Mouse (Mus musculus): ENCODE results near the gene Ttll12. TPM values are rescaled to one million over a fixed set of nuclear protein-coding genes. Genes with fewer than 3 reads are reported as not detected.

The Ttll12 gene
- polyA plus RNA-seq, 1 experiment, result 26.1 TPM

DNA sequence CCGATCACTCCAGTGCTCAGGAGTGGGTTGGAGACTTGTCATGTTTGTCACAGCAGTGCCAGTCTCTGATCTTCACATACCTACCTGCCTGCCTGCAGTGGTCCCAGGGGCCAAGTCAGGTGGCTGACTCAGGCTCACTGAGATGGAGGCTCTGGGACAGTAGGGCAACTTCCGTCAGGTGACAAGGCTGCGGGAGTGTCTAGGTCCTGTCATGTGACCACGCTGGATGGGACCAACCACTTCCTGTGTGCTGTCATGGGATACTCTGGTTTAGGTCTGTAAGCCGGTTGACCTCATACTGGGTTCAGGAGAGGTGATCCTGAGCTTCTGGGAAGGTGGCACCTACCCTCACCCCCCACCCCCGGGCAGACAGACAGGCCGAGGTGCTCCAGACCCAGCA, 48.9 kb downstream of the Ttll12 start:
- Histone ChIP-seq H3K27ac (ENCODE audit: insufficient read depth, low read length) (no peak overlapping the region), H3K4me3 (ENCODE audit: insufficient read depth, low read length) (no peak overlapping the region), H3K4me1 (ENCODE audit: control insufficient read depth, insufficient read depth, low read length) (no peaks in the 10 kb centered on the region)
- no peak for TF ChIP-seq CTCF (IDR thresholded peaks at IDR 0.05; ENCODE audit: borderline replicate concordance, insufficient read depth, low read length)
- no peak for TF ChIP-seq POLR2A (IDR thresholded peaks at IDR 0.05; ENCODE audit: low read depth, low read length)

DNA sequence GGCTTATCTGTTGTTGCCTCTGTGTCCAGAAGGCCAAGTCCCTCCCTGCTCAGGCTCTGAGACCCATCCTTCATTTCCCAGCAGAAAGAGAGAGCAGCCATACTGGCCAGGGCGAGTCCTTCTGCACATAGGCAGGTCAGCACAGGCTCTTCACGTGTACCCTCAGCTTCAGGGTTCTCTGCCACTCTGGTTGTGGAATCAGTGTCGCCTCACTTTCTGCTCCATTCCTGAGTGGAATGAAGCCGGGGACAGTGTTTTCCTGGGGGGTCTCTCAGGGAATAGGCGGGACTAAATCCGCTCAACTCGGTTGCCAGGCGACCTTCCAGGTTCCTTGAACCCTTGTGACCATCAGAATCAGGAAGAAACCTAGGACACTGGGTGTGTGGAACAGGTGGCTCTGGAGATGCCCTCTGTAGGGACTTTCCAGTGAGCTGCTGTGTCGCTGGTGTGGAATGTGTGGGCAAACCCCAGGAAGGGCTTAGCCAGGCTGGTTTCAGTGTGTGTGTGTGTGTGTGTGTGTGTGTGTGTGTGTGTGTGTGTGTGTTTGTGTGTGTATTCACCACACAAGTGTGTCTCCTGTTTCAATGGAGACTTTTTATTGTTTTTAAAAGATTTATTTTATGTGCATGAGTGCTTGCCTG, 53.2 kb downstream of the Ttll12 start:
- Histone ChIP-seq H3K4me1 (ENCODE audit: control insufficient read depth, insufficient read depth, low read length) (no peaks in the 10 kb centered on the region), H3K4me3 (ENCODE audit: insufficient read depth, low read length) (no peak overlapping the region), H3K27ac (ENCODE audit: insufficient read depth, low read length) (no peak overlapping the region)
- TF ChIP-seq CTCF (IDR thresholded peaks at IDR 0.05; ENCODE audit: borderline replicate concordance, insufficient read depth, low read length) (no peak), POLR2A (IDR thresholded peaks at IDR 0.05; ENCODE audit: low read depth, low read length) (no peak)

DNA sequence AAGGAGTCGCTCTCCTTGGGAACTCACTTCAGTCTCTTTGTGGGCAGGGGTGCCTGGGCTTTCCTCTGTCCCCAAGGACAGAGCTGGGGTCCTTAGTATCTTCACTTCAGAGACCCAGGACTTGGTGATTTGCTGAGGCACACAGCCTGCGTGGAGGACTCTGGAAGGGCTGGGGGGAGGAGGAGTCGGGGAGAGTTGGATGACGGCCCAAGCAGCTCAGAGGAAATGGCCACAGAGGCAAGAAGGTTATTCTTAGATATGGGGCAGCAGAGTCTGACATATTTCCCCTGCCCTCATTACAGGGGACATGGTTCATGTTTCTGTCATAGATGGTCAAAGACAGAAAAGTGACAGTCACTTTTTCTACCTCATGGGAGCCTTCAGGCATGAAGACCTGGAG, 55.1 kb downstream of the Ttll12 start:
- H3K4me1 ChIP-seq (ENCODE audit: control insufficient read depth, insufficient read depth, low read length), result no peaks in the 10 kb centered on the region
- TF ChIP-seq CTCF (IDR thresholded peaks at IDR 0.05; ENCODE audit: borderline replicate concordance, insufficient read depth, low read length) (no peak), POLR2A (IDR thresholded peaks at IDR 0.05; ENCODE audit: low read depth, low read length) (no peak)
- no peak overlapping the region for H3K4me3 ChIP-seq (ENCODE audit: insufficient read depth, low read length)
- no peak overlapping the region for H3K27ac ChIP-seq (ENCODE audit: insufficient read depth, low read length)

DNA sequence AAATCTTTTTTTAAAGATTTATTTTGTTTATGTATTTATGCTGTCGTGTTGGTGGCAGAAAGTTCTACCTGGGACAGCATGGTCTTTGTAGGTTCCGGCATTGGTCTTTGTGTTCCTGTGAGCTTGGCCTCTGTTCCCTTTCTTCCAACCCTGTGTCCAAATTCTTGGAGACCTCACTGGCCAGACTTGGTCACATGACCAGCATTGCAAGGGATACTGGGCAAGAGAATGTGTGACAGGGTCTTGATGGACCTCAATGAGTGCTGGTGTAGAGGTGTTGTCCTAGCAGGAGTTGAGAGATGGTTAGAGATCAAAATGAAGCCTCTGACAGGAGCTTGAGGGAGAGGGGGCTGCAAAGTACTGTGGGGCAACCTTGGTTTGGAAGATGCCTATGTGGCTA, 56.1 kb downstream of the Ttll12 start:
- Histone ChIP-seq H3K27ac (ENCODE audit: insufficient read depth, low read length) (no peak overlapping the region), H3K4me1 (ENCODE audit: control insufficient read depth, insufficient read depth, low read length) (no peaks in the 10 kb centered on the region), H3K4me3 (ENCODE audit: insufficient read depth, low read length) (no peak overlapping the region)
- TF ChIP-seq POLR2A (IDR thresholded peaks at IDR 0.05; ENCODE audit: low read depth, low read length) (no peak), CTCF (IDR thresholded peaks at IDR 0.05; ENCODE audit: borderline replicate concordance, insufficient read depth, low read length) (no peak)

DNA sequence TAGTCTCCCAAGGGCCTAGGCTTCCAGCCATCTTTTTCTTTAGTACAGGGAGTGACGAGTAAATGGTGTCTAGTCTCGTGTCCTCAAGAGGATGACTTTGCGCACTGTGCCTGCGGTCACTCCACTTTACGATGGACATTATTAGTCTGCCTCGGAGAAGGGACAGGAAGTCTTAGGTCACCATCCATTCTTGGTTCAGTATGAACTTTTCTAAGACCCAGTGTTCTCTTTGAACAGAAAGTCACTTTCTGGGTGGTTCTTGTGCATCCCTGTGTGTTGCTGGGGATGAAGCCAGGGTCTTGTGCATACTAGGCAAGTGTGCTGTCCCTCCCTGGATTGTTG, 59.1 kb downstream of the Ttll12 start:
- TF ChIP-seq POLR2A (IDR thresholded peaks at IDR 0.05; ENCODE audit: low read depth, low read length) (no peak), CTCF (IDR thresholded peaks at IDR 0.05; ENCODE audit: borderline replicate concordance, insufficient read depth, low read length) (no peak)
- Histone ChIP-seq H3K4me3 (ENCODE audit: insufficient read depth, low read length) (no peak overlapping the region), H3K4me1 (ENCODE audit: control insufficient read depth, insufficient read depth, low read length) (no peaks in the 10 kb centered on the region), H3K27ac (ENCODE audit: insufficient read depth, low read length) (no peak overlapping the region)

DNA sequence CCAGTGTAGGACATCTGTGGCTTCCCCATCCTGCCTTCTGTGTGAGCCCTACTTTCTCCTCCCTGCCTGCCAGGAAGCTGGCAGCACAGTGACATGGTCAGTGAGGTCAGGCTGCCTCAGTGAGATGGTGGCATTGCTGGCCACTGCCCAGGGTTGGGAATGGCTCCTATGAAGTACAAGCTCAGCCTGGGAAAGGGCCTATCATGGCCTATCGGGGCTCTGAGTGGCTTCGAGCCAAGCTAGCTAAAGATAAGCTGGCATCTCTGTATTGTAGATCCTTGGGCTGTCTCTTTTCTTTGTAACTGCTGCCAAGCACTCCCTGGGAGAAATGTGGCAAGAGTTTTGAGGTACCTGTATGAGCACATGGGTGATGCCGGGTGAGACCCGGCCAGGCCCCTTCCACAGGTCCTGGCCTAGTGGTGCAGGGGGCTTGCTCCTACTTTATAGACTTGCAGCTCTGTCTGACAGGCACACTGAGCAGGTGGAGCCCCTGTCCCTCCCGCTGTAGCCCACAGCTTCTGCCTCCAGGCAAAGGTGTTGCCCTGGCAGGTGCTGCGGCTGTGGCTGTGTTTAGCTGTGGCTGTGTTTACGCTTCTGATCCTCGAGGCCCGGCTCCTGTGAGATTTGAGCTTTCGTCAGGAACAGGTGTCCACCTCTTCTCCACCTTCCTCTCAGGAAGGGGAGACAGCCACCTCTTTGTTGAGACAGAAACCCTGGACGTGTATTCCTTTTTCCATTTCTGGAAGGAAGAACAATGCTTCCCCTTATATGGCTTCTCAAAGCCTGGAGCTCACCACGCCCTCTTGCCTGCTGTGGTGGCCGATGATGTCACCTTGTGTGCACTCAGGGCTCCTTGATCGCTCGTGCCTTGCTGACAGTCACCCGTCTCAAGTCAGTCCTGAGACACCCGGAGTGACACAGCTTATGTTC, 59.7 kb downstream of the Ttll12 start:
- no peak overlapping the region for H3K27ac ChIP-seq (ENCODE audit: insufficient read depth, low read length)
- H3K4me3 ChIP-seq (ENCODE audit: insufficient read depth, low read length), result no peak overlapping the region
- no peak for TF ChIP-seq POLR2A (IDR thresholded peaks at IDR 0.05; ENCODE audit: low read depth, low read length)
- TF ChIP-seq CTCF (IDR thresholded peaks at IDR 0.05; ENCODE audit: borderline replicate concordance, insufficient read depth, low read length), result no peak
- no peaks in the 10 kb centered on the region for H3K4me1 ChIP-seq (ENCODE audit: control insufficient read depth, insufficient read depth, low read length)

DNA sequence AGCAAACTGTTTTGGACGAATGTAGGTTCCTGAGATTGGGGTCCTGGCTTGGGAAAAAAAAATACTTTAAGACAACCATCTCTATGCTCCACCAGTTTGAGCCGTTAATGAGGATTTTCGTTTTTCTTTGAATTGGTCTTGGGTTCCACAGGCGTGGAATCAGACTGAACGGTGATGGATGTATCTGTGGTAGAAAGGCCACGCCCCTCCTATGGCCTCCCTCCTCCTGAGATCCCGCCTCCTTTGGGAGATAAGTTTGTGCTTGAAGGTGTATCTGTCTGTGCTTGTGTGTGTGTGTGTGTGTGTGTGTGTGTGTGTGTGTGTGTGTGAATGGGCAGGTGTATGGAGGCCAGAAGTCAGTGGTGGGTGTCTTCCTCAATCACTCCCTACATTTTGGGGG, 62.4 kb downstream of the Ttll12 start:
- Histone ChIP-seq H3K27ac (ENCODE audit: insufficient read depth, low read length) (no peak overlapping the region), H3K4me3 (ENCODE audit: insufficient read depth, low read length) (no peak overlapping the region), H3K4me1 (ENCODE audit: control insufficient read depth, insufficient read depth, low read length) (no peaks in the 10 kb centered on the region)
- TF ChIP-seq POLR2A (IDR thresholded peaks at IDR 0.05; ENCODE audit: low read depth, low read length) (no peak), CTCF (IDR thresholded peaks at IDR 0.05; ENCODE audit: borderline replicate concordance, insufficient read depth, low read length) (no peak)

DNA sequence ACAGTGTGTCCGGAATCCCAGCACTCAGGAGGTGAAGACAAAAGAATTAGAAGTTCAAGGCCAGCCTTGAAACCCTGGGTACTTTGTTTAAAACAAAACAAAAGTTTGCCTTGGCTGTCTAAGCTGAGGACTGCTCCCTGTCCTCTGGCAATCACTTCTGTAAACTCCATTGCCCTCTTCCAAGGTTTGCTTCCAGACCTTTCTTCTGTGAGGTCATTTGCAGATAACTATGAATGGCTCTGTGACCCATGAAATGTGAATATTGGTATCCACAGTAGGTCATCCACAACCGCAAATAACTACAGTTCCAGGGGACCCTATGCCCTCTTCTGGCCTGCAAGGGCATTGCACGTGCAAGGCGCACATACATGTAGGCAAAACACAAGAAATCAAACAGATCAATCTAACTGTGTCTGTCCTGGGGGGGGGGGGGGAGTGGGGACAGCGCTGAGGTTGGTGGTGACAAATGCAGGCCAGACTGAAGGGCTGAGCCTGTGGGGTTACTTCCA, 62.9 kb downstream of the Ttll12 start:
- Histone ChIP-seq H3K4me3 (ENCODE audit: insufficient read depth, low read length) (no peak overlapping the region), H3K27ac (ENCODE audit: insufficient read depth, low read length) (no peak overlapping the region), H3K4me1 (ENCODE audit: control insufficient read depth, insufficient read depth, low read length) (no peaks in the 10 kb centered on the region)
- TF ChIP-seq CTCF (IDR thresholded peaks at IDR 0.05; ENCODE audit: borderline replicate concordance, insufficient read depth, low read length), result no peak
- no peak for TF ChIP-seq POLR2A (IDR thresholded peaks at IDR 0.05; ENCODE audit: low read depth, low read length)

DNA sequence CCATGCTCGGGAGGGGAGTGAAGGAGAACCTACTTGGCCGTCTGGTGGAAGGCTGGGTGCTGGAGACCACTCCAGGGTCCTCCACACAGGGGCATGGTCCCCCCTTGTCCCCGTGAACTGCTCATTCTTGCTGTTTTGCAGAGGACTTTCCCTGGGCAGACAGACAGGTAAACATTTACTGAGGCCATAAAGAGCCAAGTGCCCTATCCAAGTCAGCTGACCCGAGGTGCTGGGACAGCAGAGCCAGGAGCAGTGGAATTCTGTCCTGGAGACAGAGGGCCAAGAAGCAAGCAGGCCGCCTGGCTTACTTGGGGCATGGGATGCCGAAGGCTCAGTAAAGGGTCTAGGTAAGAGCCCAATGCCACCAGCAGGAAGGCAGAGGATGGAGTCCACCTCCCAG, 64.3 kb downstream of the Ttll12 start:
- H3K27ac ChIP-seq (ENCODE audit: insufficient read depth, low read length), result no peak overlapping the region

DNA sequence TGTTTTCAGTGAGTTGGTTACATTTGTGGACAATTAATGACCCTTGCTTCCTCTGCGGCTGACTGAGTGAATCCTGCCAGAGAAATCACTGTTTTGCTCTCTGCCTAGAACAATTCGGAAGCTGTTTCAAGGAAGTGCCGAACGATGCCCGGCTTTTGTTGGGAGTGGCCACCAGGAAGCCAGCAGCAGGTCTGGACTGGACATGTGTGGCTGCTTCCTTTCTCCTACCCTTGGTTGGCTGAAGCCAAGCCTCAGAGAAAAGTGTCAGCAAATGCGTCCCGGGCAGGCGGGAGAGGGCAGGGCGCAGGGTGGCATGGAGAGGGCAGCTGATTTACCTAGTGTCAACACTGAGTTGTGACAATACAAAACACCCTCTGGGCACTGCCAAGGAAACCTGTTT, 64.7 kb downstream of the Ttll12 start:
- Histone ChIP-seq H3K4me3 (ENCODE audit: insufficient read depth, low read length) (no peak overlapping the region), H3K4me1 (ENCODE audit: control insufficient read depth, insufficient read depth, low read length) (0 out of 2 replicates have a peak, but pooled peaks cover 2% of the 10 kb centered on the region), H3K27ac (ENCODE audit: insufficient read depth, low read length) (no peak overlapping the region)
- TF ChIP-seq POLR2A (IDR thresholded peaks at IDR 0.05; ENCODE audit: low read depth, low read length) (no peak), CTCF (IDR thresholded peaks at IDR 0.05; ENCODE audit: borderline replicate concordance, insufficient read depth, low read length) (no peak)

More for the DNA sequence above, 64.3 kb downstream of the Ttll12 start:
- H3K4me3 ChIP-seq (ENCODE audit: insufficient read depth, low read length), result no peak overlapping the region
- TF ChIP-seq POLR2A (IDR thresholded peaks at IDR 0.05; ENCODE audit: low read depth, low read length) (no peak), CTCF (IDR thresholded peaks at IDR 0.05; ENCODE audit: borderline replicate concordance, insufficient read depth, low read length) (no peak)
- H3K4me1 ChIP-seq (ENCODE audit: control insufficient read depth, insufficient read depth, low read length), result 0 out of 2 replicates have a peak, but pooled peaks cover 2% of the 10 kb centered on the region
